Mouse (Mus musculus) adrenal gland, adult 18-20 months (tissue): ENCODE data around the gene Ptpn22. TPM values are rescaled to one million over a fixed set of nuclear protein-coding genes. Genes with fewer than 3 reads are reported as not detected.

Source experiments
- DNase-seq, 2 experiments: peaks; one replicate each; pipeline ENCODE4 v3.0.0; 2021 to 2022; ENCODE audit warnings: low spot score in 2 of 2
- total RNA-seq, 2 experiments: library from RNA; stranded (reverse); gene quantifications; 1 replicate in 1 of 2; 2 replicates in 1 of 2; pipeline ENCODE4 v1.2.3; 2021

The Ptpn22 gene
- total RNA-seq, 2 experiments from 2014 or later = 1.6 to 2.3 TPM

- DNase-seq = no peak
Measured at GRCm38 (mm10) chr3:103916205-103916838, 56.7 kb downstream of the Ptpn22 start.

GRCm38 (mm10) chr3:103916839-103917237 lies 57.2 kb downstream of the Ptpn22 start:
- no peak for DNase-seq

DNA sequence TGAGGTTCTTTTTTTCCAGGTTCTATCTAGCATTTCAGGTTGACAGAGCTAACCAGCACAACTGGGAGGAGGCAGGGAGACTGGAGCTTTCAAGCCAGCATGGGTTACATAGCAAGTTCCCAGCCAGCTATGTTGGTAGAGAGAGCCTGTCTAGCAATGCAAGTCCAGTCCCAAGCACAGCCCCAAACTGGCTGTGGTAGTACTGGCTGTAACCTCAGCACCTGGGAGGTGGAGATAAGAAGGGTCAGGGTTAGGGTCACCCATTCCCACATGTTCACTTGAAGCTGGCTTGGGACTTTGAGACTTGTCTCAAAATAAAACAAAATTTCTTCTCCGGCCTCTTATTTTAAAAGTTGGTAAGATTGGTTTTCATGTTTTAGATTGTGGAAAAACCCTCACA lies 60.5 kb downstream of the Ptpn22 start:
- no peak for DNase-seq

DNA sequence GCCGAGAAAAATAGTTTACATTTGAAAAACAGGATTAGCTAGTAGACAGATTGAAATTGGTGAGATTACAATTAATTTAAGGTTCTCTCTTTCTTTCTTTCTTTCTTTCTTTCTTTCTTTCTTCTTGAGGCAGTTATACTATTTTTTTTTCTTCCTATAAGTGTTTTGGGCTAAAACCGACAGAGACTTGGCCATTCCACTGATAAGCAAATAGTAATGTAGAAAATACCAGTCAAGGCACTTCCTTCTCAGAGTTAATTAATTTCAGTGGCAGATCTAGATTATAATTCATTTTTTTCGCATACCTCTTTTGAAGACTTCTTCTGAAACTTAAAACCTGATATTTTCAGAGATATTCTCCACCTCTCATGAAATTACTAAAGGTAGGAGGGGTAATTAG lies 65.7 kb downstream of the Ptpn22 start:
- DNase-seq = no peak

GRCm38 (mm10) chr3:103927511-103927910 lies 67.9 kb downstream of the Ptpn22 start:
- no peak for DNase-seq

DNA sequence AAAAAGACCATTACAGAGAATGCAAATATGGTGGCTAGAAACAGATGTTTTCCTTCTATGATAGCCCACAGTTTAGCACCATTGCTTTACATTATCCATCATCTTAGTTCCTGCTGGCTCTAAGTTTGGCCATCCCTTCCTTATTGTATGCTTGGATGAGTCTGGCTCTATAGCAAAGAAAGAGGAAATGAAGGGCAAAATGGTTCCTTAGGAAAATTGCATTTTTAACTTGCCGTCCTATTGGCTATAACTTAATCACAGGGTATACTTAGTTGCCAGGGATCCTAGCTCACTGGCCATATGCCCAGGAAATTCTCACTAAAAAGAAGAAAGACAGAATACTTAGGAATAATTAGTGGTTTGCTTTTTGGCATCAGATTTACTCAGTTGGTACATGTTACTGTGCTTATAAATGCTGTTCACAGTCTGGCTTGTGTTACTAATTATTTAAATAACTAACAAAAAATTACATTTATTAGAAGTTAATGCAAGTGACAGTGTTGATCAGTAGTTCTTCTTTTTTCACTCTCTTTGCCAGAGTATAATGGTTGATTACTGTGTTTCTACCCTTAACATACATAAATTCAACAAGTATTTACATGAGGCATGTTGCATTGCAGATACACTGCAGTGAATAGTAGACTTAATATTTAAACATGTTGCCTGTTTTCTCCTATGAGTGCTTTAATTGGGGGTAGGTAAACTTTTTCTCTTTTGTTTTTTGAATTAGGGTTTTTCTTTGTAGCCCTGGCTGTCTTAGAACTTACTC lies 85.4 kb downstream of the Ptpn22 start:
- DNase-seq = no peak

DNA sequence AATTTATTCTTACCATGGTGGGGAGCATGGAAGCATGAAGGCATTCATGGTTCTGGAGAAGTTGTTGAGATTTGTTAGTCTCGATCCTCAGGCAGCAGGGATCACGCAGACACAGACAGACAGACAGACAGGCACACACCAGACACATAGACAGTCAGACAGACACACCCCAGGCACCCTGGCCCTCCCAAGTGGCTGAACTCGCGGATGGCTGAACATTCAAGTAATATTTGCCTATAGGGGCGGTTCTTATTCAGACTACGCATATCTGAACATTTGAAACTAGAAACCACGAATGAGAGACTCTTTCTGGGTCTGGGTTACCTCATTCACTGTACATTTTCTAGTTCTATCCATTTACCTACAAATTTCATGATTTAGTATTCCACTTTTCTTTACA lies 89.1 kb downstream of the Ptpn22 start:
- no peak for DNase-seq

DNA sequence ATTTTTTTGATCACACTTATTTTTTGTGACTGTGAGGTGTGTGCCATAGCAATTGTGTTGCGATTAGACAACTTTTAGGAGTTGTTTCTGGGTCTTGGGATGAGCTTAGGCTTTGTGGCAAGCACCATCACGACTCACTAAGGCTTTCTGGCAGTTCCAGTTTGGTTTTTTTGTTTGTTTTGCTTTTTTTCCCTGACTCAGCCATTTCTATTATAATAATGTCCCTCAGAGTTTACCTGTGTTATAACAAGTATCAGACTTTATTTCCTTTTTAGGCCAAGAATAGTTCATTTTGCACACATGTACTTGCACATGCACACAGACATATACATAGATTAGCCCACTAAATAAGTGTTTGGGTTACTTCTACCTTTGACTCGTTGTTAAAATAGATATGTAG lies 101.0 kb downstream of the Ptpn22 start:
- no peak for DNase-seq

Other genes starting within 250 kb of the Ptpn22 start
- gene Atg4a-ps, start 213.7 kb upstream of the Ptpn22 start, total RNA-seq = 1 to 10 TPM in 1 of 2 experiments, not detected in 1; 1.8 TPM
- 10 to 100 TPM; 17.3 to 24.4 TPM for gene Olfml3, start 121.8 kb upstream of the Ptpn22 start, total RNA-seq
- not detected for gene Gm10964, start 120.4 kb upstream of the Ptpn22 start, total RNA-seq
- 100 to 1,000 TPM; 122 to 141 TPM for gene Hipk1, start 68.2 kb upstream of the Ptpn22 start, total RNA-seq
- 10 to 100 TPM; 11.7 to 14.1 TPM for gene Dclre1b, start 50.4 kb upstream of the Ptpn22 start, total RNA-seq
- gene Ap4b1, start 50.3 kb upstream of the Ptpn22 start, total RNA-seq = 10 to 100 TPM; 13.4 to 15.5 TPM
- gene Gm43064, start 50.2 kb upstream of the Ptpn22 start, total RNA-seq = under 1 TPM; 0.13 to 0.43 TPM
- not detected for gene Bcl2l15, start 27.2 kb upstream of the Ptpn22 start, total RNA-seq
- 10 to 100 TPM; 13.4 to 18.7 TPM for gene Rsbn1, start 54.3 kb downstream of the Ptpn22 start, total RNA-seq
- gene Phtf1, start 108.3 kb downstream of the Ptpn22 start, total RNA-seq = 10 to 100 TPM; 15.8 to 17.4 TPM